Mouse (Mus musculus) forebrain, embryonic 16.5 days (tissue): Measurements from ENCODE around the gene Clcn1. TPM values are rescaled to one million over a fixed set of nuclear protein-coding genes. Genes with fewer than 3 reads are reported as not detected.

Experiments used
- ATAC-seq: fragments of 200-750 bp; cut with Nextera tagmentation; 2 replicates; pipeline ENCODE4 v1.8.0; 2017; ENCODE audit warnings: mild to moderate bottlenecking, moderate library complexity
- H3K27ac ChIP-seq: fragments of 300-500 bp; sonication (generic); 2 replicates; pipeline ENCODE4 v1.5.1; 2014; ENCODE audit warnings: low read length, control low read depth
- H3K27me3 ChIP-seq: fragments of 300-500 bp; sonication (generic); replicated peaks from 2 replicates; pipeline ENCODE4 v1.6.1; 2014; ENCODE audit warnings: low read length; ENCODE audit not compliant: control insufficient read depth, insufficient read depth
- H3K36me3 ChIP-seq: fragments of 300-500 bp; sonication (generic); 2 replicates; pipeline ENCODE4 v1.6.1; 2014; ENCODE audit not compliant: control insufficient read depth, insufficient read depth
- H3K4me1 ChIP-seq: fragments of 300-500 bp; sonication (generic); replicated peaks from 2 replicates; pipeline ENCODE4 v1.6.1; 2014; ENCODE audit warnings: low read length; ENCODE audit not compliant: control insufficient read depth, insufficient read depth
- H3K4me2 ChIP-seq: fragments of 300-500 bp; sonication (generic); 2 replicates; pipeline ENCODE4 v1.6.1; 2014; ENCODE audit warnings: mild to moderate bottlenecking, low read length, control low read depth
- H3K4me3 ChIP-seq: fragments of 300-500 bp; sonication (generic); replicated peaks from 2 replicates; pipeline ENCODE4 v1.5.1; 2014; ENCODE audit warnings: mild to moderate bottlenecking, low read length, control low read depth
- H3K9ac ChIP-seq: fragments of 300-500 bp; sonication (generic); replicated peaks from 2 replicates; pipeline ENCODE4 v1.6.1; 2014; ENCODE audit warnings: low read depth, low read length, control low read depth
- H3K9me3 ChIP-seq: fragments of 300-500 bp; sonication (generic); 2 replicates; pipeline ENCODE4 v1.6.1; 2016; ENCODE audit warnings: low read length; ENCODE audit not compliant: control insufficient read depth
- WGBS: fragments of 180-500 bp; shearing (Covaris S2); extraction: QIAGEN DNeasy Blood & Tissue Kit; methylation state at CpG from one replicate; pipeline ENCODE4 v1.1.7; 2014; 5-methylcytosine and 5-hydroxymethylcytosine counted together
- polyA plus RNA-seq: library from polyadenylated mRNA; unstranded; fragments of >200 nt; fragmentation: Nextera tagmentation; extraction: Ambion mirVana; gene quantifications from 2 replicates; pipeline ENCODE4 v1.2.1, GENCODE M21; 2015

Gene Clcn1
- polyA plus RNA-seq, 1 experiment from 2014 or later: 2.0 TPM

- no peak overlapping the region for H3K9ac ChIP-seq
- H3K27ac ChIP-seq: no peak overlapping the region
- H3K9me3 ChIP-seq: no peaks in the 10 kb centered on the region
- H3K36me3 ChIP-seq: peaks cover 12% of the 10 kb centered on the region; the same call in 1 of the 2 replicates
- no peak for ATAC-seq
- no peak overlapping the region for H3K4me2 ChIP-seq
- H3K27me3 ChIP-seq: no peaks in the 10 kb centered on the region
- H3K4me3 ChIP-seq: no peak overlapping the region
- no peaks in the 10 kb centered on the region for H3K4me1 ChIP-seq
- WGBS: 80% methylated on average over 9 of the region's 9 CpGs
Observed at GRCm38 (mm10) chr6:42359364-42360147, 73.1 kb downstream of the Clcn1 start.

- ATAC-seq: no peak
- 98% methylated on average over 6 of the region's 6 CpGs for WGBS
Observed at GRCm38 (mm10) chr6:42360231-42360840, 73.9 kb downstream of the Clcn1 start.

GRCm38 (mm10) chr6:42361041-42361895 is 74.8 kb downstream of the Clcn1 start:
- H3K4me3 ChIP-seq: no peak overlapping the region
- no peaks in the 10 kb centered on the region for H3K4me1 ChIP-seq
- no peak overlapping the region for H3K9ac ChIP-seq
- H3K36me3 ChIP-seq: peaks cover 7% of the 10 kb centered on the region; the same call in 1 of the 2 replicates
- no peak overlapping the region for H3K27ac ChIP-seq
- no peaks in the 10 kb centered on the region for H3K27me3 ChIP-seq
- WGBS: 93% methylated on average over 13 of the region's 13 CpGs
- no peak overlapping the region for H3K4me2 ChIP-seq
- no peaks in the 10 kb centered on the region for H3K9me3 ChIP-seq
- ATAC-seq: no peak

More at GRCm38 (mm10) chr6:42360231-42360840, 73.9 kb downstream of the Clcn1 start:
- Histone ChIP-seq H3K9ac (no peak overlapping the region), H3K9me3 (no peaks in the 10 kb centered on the region), H3K27me3 (no peaks in the 10 kb centered on the region), H3K4me2 (no peak overlapping the region), H3K4me1 (no peaks in the 10 kb centered on the region), H3K27ac (no peak overlapping the region), H3K4me3 (no peak overlapping the region), H3K36me3 (peaks cover 12% of the 10 kb centered on the region; the same call in 1 of the 2 replicates)

- Histone ChIP-seq H3K4me1 (no peaks in the 10 kb centered on the region), H3K27me3 (no peaks in the 10 kb centered on the region), H3K4me2 (no peak overlapping the region), H3K27ac (no peak overlapping the region), H3K9ac (no peak overlapping the region), H3K36me3 (0 out of 2 replicates have a peak, but pooled peaks cover 3% of the 10 kb centered on the region), H3K9me3 (no peaks in the 10 kb centered on the region), H3K4me3 (no peak overlapping the region)
- ATAC-seq: no peak
- WGBS: 61% methylated on average over 1 of the region's 1 CpGs
Observed at GRCm38 (mm10) chr6:42362074-42362473, 75.6 kb downstream of the Clcn1 start.

DNA sequence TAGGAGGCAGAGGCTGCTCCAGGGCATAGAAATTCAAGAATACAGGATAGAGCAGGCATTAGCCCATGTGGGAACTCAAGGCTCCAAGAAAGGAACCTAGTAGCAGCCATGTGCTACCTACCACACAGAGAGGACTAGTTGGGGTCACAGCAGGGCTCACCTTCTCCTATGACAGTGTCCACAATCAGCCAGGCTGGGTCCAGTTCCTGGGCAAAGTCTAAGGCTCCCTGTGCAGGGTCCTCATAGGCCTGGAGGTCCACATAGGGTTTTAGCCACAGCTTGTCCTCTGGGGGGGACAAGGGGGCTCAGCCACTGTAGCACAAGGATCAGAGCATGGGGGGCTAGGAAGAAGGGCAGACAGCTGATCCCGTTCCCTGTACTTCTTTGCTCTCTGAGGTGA is 76.0 kb downstream of the Clcn1 start:
- no peak overlapping the region for H3K4me3 ChIP-seq
- H3K4me2 ChIP-seq: no peak overlapping the region
- no peak for ATAC-seq
- H3K27ac ChIP-seq: no peak overlapping the region
- no peak overlapping the region for H3K9ac ChIP-seq
- no peaks in the 10 kb centered on the region for H3K27me3 ChIP-seq
- H3K9me3 ChIP-seq: no peaks in the 10 kb centered on the region
- no peaks in the 10 kb centered on the region for H3K4me1 ChIP-seq
- 0 out of 2 replicates have a peak, but pooled peaks cover 3% of the 10 kb centered on the region for H3K36me3 ChIP-seq
- 68% methylated on average over 1 of the region's 1 CpGs for WGBS

DNA sequence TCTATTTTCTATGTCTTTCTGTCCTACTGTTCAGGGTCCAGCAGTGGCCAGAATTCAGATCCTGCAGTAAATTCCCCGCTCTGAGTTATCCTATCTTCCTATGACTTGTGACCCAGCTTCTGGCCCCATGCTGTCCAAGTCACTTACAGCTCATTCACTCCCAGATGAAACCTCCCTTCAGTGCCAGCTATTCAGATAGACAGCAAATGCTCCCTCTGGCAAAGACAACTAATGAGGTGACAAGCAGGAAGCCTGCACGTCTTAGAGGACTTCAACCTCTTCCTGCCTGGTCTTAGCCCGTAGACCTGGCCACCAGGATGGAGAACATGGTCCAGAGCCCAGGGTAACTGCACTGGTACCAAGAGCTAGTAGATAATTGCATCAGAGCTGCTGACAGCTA is 76.5 kb downstream of the Clcn1 start:
- no peak overlapping the region for H3K9ac ChIP-seq
- H3K4me2 ChIP-seq: no peak overlapping the region
- H3K27ac ChIP-seq: no peak overlapping the region
- no peaks in the 10 kb centered on the region for H3K27me3 ChIP-seq
- WGBS: 39% methylated on average over 3 of the region's 3 CpGs
- no peak overlapping the region for H3K4me3 ChIP-seq
- H3K9me3 ChIP-seq: no peaks in the 10 kb centered on the region
- H3K4me1 ChIP-seq: no peaks in the 10 kb centered on the region
- no peaks in the 10 kb centered on the region for H3K36me3 ChIP-seq
- no peak for ATAC-seq

- no peaks in the 10 kb centered on the region for H3K9me3 ChIP-seq
- H3K9ac ChIP-seq: no peak overlapping the region
- H3K36me3 ChIP-seq: no peaks in the 10 kb centered on the region
- H3K4me1 ChIP-seq: no peaks in the 10 kb centered on the region
- WGBS: 90% methylated on average over 4 of the region's 4 CpGs
- no peak overlapping the region for H3K27ac ChIP-seq
- H3K4me3 ChIP-seq: no peak overlapping the region
- no peak overlapping the region for H3K4me2 ChIP-seq
- no peak for ATAC-seq
- H3K27me3 ChIP-seq: no peaks in the 10 kb centered on the region
Observed at GRCm38 (mm10) chr6:42364066-42364465, 77.6 kb downstream of the Clcn1 start.

- H3K27me3 ChIP-seq: no peaks in the 10 kb centered on the region
- H3K4me3 ChIP-seq: no peak overlapping the region
- no peak overlapping the region for H3K9ac ChIP-seq
- no peaks in the 10 kb centered on the region for H3K4me1 ChIP-seq
- no peak overlapping the region for H3K4me2 ChIP-seq
- 90% methylated on average over 15 of the region's 15 CpGs for WGBS
- H3K27ac ChIP-seq: no peak overlapping the region
- ATAC-seq: no peak; the same call in 1 of the 2 replicates
- H3K9me3 ChIP-seq: no peaks in the 10 kb centered on the region
- no peaks in the 10 kb centered on the region for H3K36me3 ChIP-seq
Observed at GRCm38 (mm10) chr6:42364607-42365006, 78.1 kb downstream of the Clcn1 start.

GRCm38 (mm10) chr6:42365215-42365614 is 78.7 kb downstream of the Clcn1 start:
- Histone ChIP-seq H3K36me3 (no peaks in the 10 kb centered on the region), H3K4me2 (no peak overlapping the region), H3K9me3 (no peaks in the 10 kb centered on the region), H3K4me1 (no peaks in the 10 kb centered on the region), H3K4me3 (no peak overlapping the region), H3K27ac (no peak overlapping the region), H3K9ac (no peak overlapping the region), H3K27me3 (no peaks in the 10 kb centered on the region)
- no peak for ATAC-seq
- 90% methylated on average over 6 of the region's 6 CpGs for WGBS
